Mouse (Mus musculus) C2C12 (cell line): ENCODE results near the gene Eps15l1.

Source experiments
- CEBPB ChIP-seq: IDR thresholded peaks from one replicate; pipeline ENCODE4 v1.6.1; 2011; ENCODE audit warnings: low read depth, mild to moderate bottlenecking, control low read depth, moderate library complexity
- CTCF ChIP-seq: IDR thresholded peaks from one replicate; pipeline ENCODE4 v1.5.1; 2011; ENCODE audit not compliant: control insufficient read depth, insufficient read depth, insufficient read length
- FOSL1 ChIP-seq: IDR thresholded peaks from one replicate; pipeline ENCODE4 v1.8.0; 2011; ENCODE audit warnings: mild to moderate bottlenecking, low read length; ENCODE audit not compliant: poor library complexity, insufficient read depth, severe bottlenecking
- MAX ChIP-seq: IDR thresholded peaks from one replicate; pipeline ENCODE4 v1.6.1; 2011; ENCODE audit warnings: mild to moderate bottlenecking, control low read depth
- MYOD1 ChIP-seq: IDR thresholded peaks from one replicate; pipeline ENCODE4 v1.6.1; 2011; ENCODE audit warnings: low read depth; ENCODE audit not compliant: control insufficient read depth, insufficient read length
- MYOG ChIP-seq: IDR thresholded peaks from one replicate; pipeline ENCODE4 v1.6.1; 2011; ENCODE audit not compliant: control insufficient read depth, insufficient read length; ENCODE audit errors: extremely low read depth
- USF1 ChIP-seq: IDR thresholded peaks from one replicate; pipeline ENCODE4 v1.6.1; 2011; ENCODE audit warnings: low read depth, mild to moderate bottlenecking, control low read depth, moderate library complexity

- TF ChIP-seq CTCF: no peak
- TF ChIP-seq USF1: no peak
- TF ChIP-seq FOSL1: no peak
- no peak for TF ChIP-seq CEBPB
- no peak for TF ChIP-seq MYOD1
- no peak for TF ChIP-seq MYOG
- TF ChIP-seq MAX: no peak
Measured at GRCm38 (mm10) chr8:72443994-72444350, 22.7 kb upstream of the Eps15l1 start.
